Mouse (Mus musculus): ENCODE results near the gene Otp. TPM values are rescaled to one million over a fixed set of nuclear protein-coding genes. Genes with fewer than 3 reads are reported as not detected.

Gene Otp
- polyA plus RNA-seq, 2 experiments: not detected

- WGBS (ENCODE audit: insufficient replicate concordance): 2% methylated on average over 54 of the region's 54 CpGs
- H3K9me3 ChIP-seq (ENCODE audit: control insufficient read depth, low read length): no peaks in the 10 kb centered on the region
- no peak overlapping the region for H3K9ac ChIP-seq (replicated peaks)
- H3K36me3 ChIP-seq (replicated peaks; ENCODE audit: control insufficient read depth, insufficient read depth, low read depth): no peaks in the 10 kb centered on the region
- H3K27ac ChIP-seq: no peak overlapping the region
- ATAC-seq (ENCODE audit: insufficient read depth) (no peak), DNase-seq (ENCODE audit: low read depth in 3 of 3, low spot score in 3 of 3) (no peak)
- no peak for TF ChIP-seq EP300 (IDR thresholded peaks at IDR 0.05; ENCODE audit: low read depth)
- no peak for TF ChIP-seq CTCF (IDR thresholded peaks at IDR 0.05; ENCODE audit: low read depth)
- H3K27me3 ChIP-seq (ENCODE audit: control insufficient read depth, insufficient read depth, low read length): peaks cover 100% of the 10 kb centered on the region
- no peaks in the 10 kb centered on the region for H3K4me1 ChIP-seq (replicated peaks; ENCODE audit: control insufficient read depth in 2 of 2, insufficient read depth in 2 of 2, low read length in 1 of 2)
- no peak overlapping the region for H3K4me2 ChIP-seq (ENCODE audit: low read depth)
- no peak overlapping the region for H3K4me3 ChIP-seq (ENCODE audit: insufficient read depth in 1 of 2, low read depth in 2 of 2, low read length in 2 of 2)
Observed at GRCm38 (mm10) chr13:94873111-94874038, 2.0 kb upstream of the Otp start.

- no peak overlapping the region for H3K9ac ChIP-seq (replicated peaks)
- peaks cover 94% of the 10 kb centered on the region for H3K27me3 ChIP-seq (ENCODE audit: control insufficient read depth, insufficient read depth, low read length)
- H3K27ac ChIP-seq: no peak overlapping the region
- H3K4me1 ChIP-seq (replicated peaks; ENCODE audit: control insufficient read depth in 2 of 2, insufficient read depth in 2 of 2, low read length in 1 of 2): no peaks in the 10 kb centered on the region
- no peaks in the 10 kb centered on the region for H3K9me3 ChIP-seq (ENCODE audit: control insufficient read depth, low read length)
- no peak overlapping the region for H3K4me3 ChIP-seq (ENCODE audit: insufficient read depth in 1 of 2, low read depth in 2 of 2, low read length in 2 of 2)
- TF ChIP-seq EP300 (IDR thresholded peaks at IDR 0.05; ENCODE audit: low read depth) (no peak), CTCF (IDR thresholded peaks at IDR 0.05; ENCODE audit: low read depth) (no peak)
- ATAC-seq (ENCODE audit: insufficient read depth): no peak
- no peaks in the 10 kb centered on the region for H3K36me3 ChIP-seq (replicated peaks; ENCODE audit: control insufficient read depth, insufficient read depth, low read depth)
- WGBS (ENCODE audit: insufficient replicate concordance): 1% methylated on average over 8 of the region's 8 CpGs
- DNase-seq (ENCODE audit: low read depth in 3 of 3, low spot score in 3 of 3): no peak
- no peak overlapping the region for H3K4me2 ChIP-seq (ENCODE audit: low read depth)
Observed at GRCm38 (mm10) chr13:94874039-94874425, 1.4 kb upstream of the Otp start.

GRCm38 (mm10) chr13:94874656-94875395 is 576 bp upstream of the Otp start:
- no peaks in the 10 kb centered on the region for H3K36me3 ChIP-seq (replicated peaks; ENCODE audit: control insufficient read depth, insufficient read depth, low read depth)
- H3K4me1 ChIP-seq (replicated peaks; ENCODE audit: control insufficient read depth in 2 of 2, insufficient read depth in 2 of 2, low read length in 1 of 2): no peaks in the 10 kb centered on the region
- DNase-seq (ENCODE audit: low read depth in 3 of 3, low spot score in 3 of 3): no peak
- H3K9me3 ChIP-seq (ENCODE audit: control insufficient read depth, low read length): no peaks in the 10 kb centered on the region
- H3K9ac ChIP-seq (replicated peaks): no peak overlapping the region
- H3K4me2 ChIP-seq (ENCODE audit: low read depth): no peak overlapping the region
- WGBS (ENCODE audit: insufficient replicate concordance): 2% methylated on average over 23 of the region's 23 CpGs
- H3K4me3 ChIP-seq (ENCODE audit: insufficient read depth in 1 of 2, low read depth in 2 of 2, low read length in 2 of 2): no peak overlapping the region
- H3K27me3 ChIP-seq (ENCODE audit: control insufficient read depth, insufficient read depth, low read length): peaks cover 86% of the 10 kb centered on the region
- H3K27ac ChIP-seq: no peak overlapping the region
- TF ChIP-seq EP300 (IDR thresholded peaks at IDR 0.05; ENCODE audit: low read depth) (no peak), CTCF (IDR thresholded peaks at IDR 0.05; ENCODE audit: low read depth) (no peak)
- no peak for ATAC-seq (ENCODE audit: insufficient read depth)

GRCm38 (mm10) chr13:94876286-94877210 is 1.1 kb downstream of the Otp start:
- Histone ChIP-seq H3K36me3 (replicated peaks; ENCODE audit: control insufficient read depth, insufficient read depth, low read depth) (no peaks in the 10 kb centered on the region), H3K9ac (replicated peaks) (no peak overlapping the region), H3K4me1 (replicated peaks; ENCODE audit: control insufficient read depth in 2 of 2, insufficient read depth in 2 of 2, low read length in 1 of 2) (no peaks in the 10 kb centered on the region), H3K27me3 (ENCODE audit: control insufficient read depth, insufficient read depth, low read length) (peaks cover 85% of the 10 kb centered on the region), H3K9me3 (ENCODE audit: control insufficient read depth, low read length) (no peaks in the 10 kb centered on the region), H3K27ac (no peak overlapping the region), H3K4me2 (ENCODE audit: low read depth) (no peak overlapping the region), H3K4me3 (ENCODE audit: insufficient read depth in 1 of 2, low read depth in 2 of 2, low read length in 2 of 2) (no peak overlapping the region)
- 2% methylated on average over 30 of the region's 30 CpGs for WGBS (ENCODE audit: insufficient replicate concordance)
- no peak for TF ChIP-seq CTCF (IDR thresholded peaks at IDR 0.05; ENCODE audit: low read depth)
- TF ChIP-seq EP300 (IDR thresholded peaks at IDR 0.05; ENCODE audit: low read depth): no peak
- DNase-seq (ENCODE audit: low read depth in 3 of 3, low spot score in 3 of 3): no peak
- no peak for ATAC-seq (ENCODE audit: insufficient read depth)
